ENCODE assay signal across 30 mouse cellular contexts in the genomic region with DNA sequence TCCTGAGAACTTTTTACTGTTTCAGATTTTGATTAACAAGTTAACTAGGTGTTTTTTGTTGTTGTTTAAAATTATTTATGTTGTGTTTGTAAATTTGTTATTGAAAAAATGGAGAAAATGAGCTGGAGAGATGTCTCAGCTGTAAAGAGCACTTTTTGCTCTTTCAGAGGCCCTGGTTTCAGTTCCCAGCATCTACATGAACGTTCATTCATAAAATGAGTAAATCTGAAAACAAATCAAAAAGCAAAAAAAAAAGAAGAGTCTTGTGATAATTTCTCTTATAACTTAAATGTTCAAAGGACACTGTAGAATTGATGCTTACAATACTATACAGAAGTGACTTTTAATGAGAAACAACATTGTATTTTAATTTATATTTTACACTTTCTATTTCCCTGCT.
"Had no signal": no experiment of that assay in that cellular context is flagged by ENCODE, and none has a peak within 500 bp of the region (broad histone marks: within the 10 kb centered on the region; RNA-seq: fewer than 3 reads in every experiment).

No protein-coding gene starts in this region.

- DNase-seq: left cerebral cortex, postnatal 4 days; liver; liver, embryonic 13.5 days; liver, postnatal 0 days; lung, adult 18-20 months; lung, adult 2 months; lung, embryonic 14.5 days; lung, postnatal 10 days; lung, postnatal 14 days; lung, postnatal 36 days; lung, postnatal 4 days; midbrain, embryonic 14.5 days had no signal

- H3K9me3 ChIP-seq: limb, embryonic 10.5 days; limb, embryonic 12.5 days; limb, embryonic 13.5 days; limb, embryonic 15.5 days; liver, embryonic 12.5 days; liver, embryonic 13.5 days; liver, embryonic 15.5 days; lung, embryonic 15.5 days; midbrain, embryonic 15.5 days had no signal

- H3K4me3 ChIP-seq: limb, embryonic 10.5 days; limb, embryonic 12.5 days; limb, embryonic 13.5 days; limb, embryonic 15.5 days; liver, embryonic 12.5 days; liver, embryonic 13.5 days; liver, embryonic 15.5 days; lung, embryonic 15.5 days; megakaryocyte, embryonic 14.5 days; midbrain, embryonic 10.5 days; midbrain, embryonic 12.5 days; midbrain, embryonic 13.5 days; midbrain, embryonic 15.5 days; myocyte; neural tube, embryonic 12.5 days had no signal

- H3K4me1 ChIP-seq: limb, embryonic 10.5 days; limb, embryonic 12.5 days; limb, embryonic 13.5 days; limb, embryonic 15.5 days; liver, embryonic 12.5 days; liver, embryonic 13.5 days; liver, embryonic 15.5 days; lung, embryonic 15.5 days; midbrain, embryonic 10.5 days; midbrain, embryonic 12.5 days; midbrain, embryonic 13.5 days; midbrain, embryonic 15.5 days; neural tube, embryonic 12.5 days had no signal

- H3K9ac ChIP-seq: limb, embryonic 12.5 days; limb, embryonic 13.5 days; limb, embryonic 15.5 days; liver, embryonic 12.5 days; liver, embryonic 13.5 days; liver, embryonic 14.5 days; liver, embryonic 15.5 days; liver, postnatal 0 days; lung, embryonic 14.5 days; lung, embryonic 15.5 days; midbrain, embryonic 12.5 days; midbrain, embryonic 13.5 days; midbrain, embryonic 15.5 days; neural tube, embryonic 12.5 days had no signal

- H3K27ac ChIP-seq: limb, embryonic 10.5 days; limb, embryonic 12.5 days; limb, embryonic 13.5 days; limb, embryonic 15.5 days; liver, embryonic 12.5 days; liver, embryonic 13.5 days; liver, embryonic 14.5 days; liver, embryonic 15.5 days; lung, embryonic 15.5 days; macrophage; midbrain, embryonic 10.5 days; midbrain, embryonic 12.5 days; midbrain, embryonic 13.5 days; midbrain, embryonic 15.5 days; neural tube, embryonic 12.5 days had no signal

- H3K27me3 ChIP-seq: limb, embryonic 12.5 days; limb, embryonic 13.5 days; limb, embryonic 15.5 days; liver, embryonic 12.5 days; liver, embryonic 13.5 days; liver, embryonic 15.5 days; lung, embryonic 15.5 days; megakaryocyte, embryonic 14.5 days; midbrain, embryonic 12.5 days; midbrain, embryonic 13.5 days; midbrain, embryonic 15.5 days; neural tube, embryonic 12.5 days had no signal

- H3K4me2 ChIP-seq: limb, embryonic 12.5 days; limb, embryonic 13.5 days; limb, embryonic 15.5 days; liver, embryonic 11.5 days; liver, embryonic 12.5 days; liver, embryonic 13.5 days; liver, embryonic 15.5 days; lung, embryonic 14.5 days; lung, embryonic 15.5 days; midbrain, embryonic 11.5 days; midbrain, embryonic 12.5 days; midbrain, embryonic 13.5 days; midbrain, embryonic 15.5 days; neural tube, embryonic 12.5 days had no signal

- H3K36me3 ChIP-seq: limb, embryonic 10.5 days; limb, embryonic 12.5 days; limb, embryonic 13.5 days; limb, embryonic 15.5 days; liver, embryonic 12.5 days; liver, embryonic 13.5 days; liver, embryonic 15.5 days; lung, embryonic 15.5 days; midbrain, embryonic 10.5 days; midbrain, embryonic 12.5 days; midbrain, embryonic 13.5 days; midbrain, embryonic 15.5 days; neural tube, embryonic 12.5 days had no signal
